Mouse (Mus musculus) hindbrain, embryonic 15.5 days (tissue): ENCODE measurements around the gene Tcf7. TPM values are rescaled to one million over a fixed set of nuclear protein-coding genes. Genes with fewer than 3 reads are reported as not detected.
A peak's percentile ranks its signal among the peaks of the same experiment; 100 is the strongest.

Experiments used
- ATAC-seq: fragments of 200-750 bp; cut with Nextera tagmentation; 2 replicates; pipeline ENCODE4 v1.8.0; 2017; ENCODE audit warnings: low read depth, moderate number of reproducible peaks, moderate TSS enrichment; ENCODE audit not compliant: low FRiP score
- H3K27ac ChIP-seq: fragments of 300-500 bp; sonication (generic); replicated peaks from 2 replicates; pipeline ENCODE4 v1.5.1; 2015; ENCODE audit warnings: mild to moderate bottlenecking, inconsistent platforms
- H3K27me3 ChIP-seq: fragments of 300-500 bp; sonication (generic); 2 replicates; pipeline ENCODE4 v1.6.1; 2015; ENCODE audit warnings: control low read depth, inconsistent platforms
- H3K36me3 ChIP-seq: fragments of 300-500 bp; sonication (generic); 2 replicates; pipeline ENCODE4 v1.6.1; 2015; ENCODE audit warnings: control low read depth, inconsistent platforms
- H3K4me1 ChIP-seq: fragments of 300-500 bp; sonication (generic); replicated peaks from 2 replicates; pipeline ENCODE4 v1.6.1; 2015; ENCODE audit warnings: control low read depth, inconsistent platforms
- H3K4me2 ChIP-seq: fragments of 300-500 bp; sonication (generic); 2 replicates; pipeline ENCODE4 v1.6.1; 2015; ENCODE audit warnings: moderate library complexity, mild to moderate bottlenecking, inconsistent platforms
- H3K4me3 ChIP-seq: fragments of 300-500 bp; sonication (generic); 2 replicates; pipeline ENCODE4 v1.5.1; 2015; ENCODE audit warnings: mild to moderate bottlenecking, inconsistent platforms
- H3K9ac ChIP-seq: fragments of 300-500 bp; sonication (generic); 2 replicates; pipeline ENCODE4 v1.6.1; 2015; ENCODE audit warnings: inconsistent platforms
- H3K9me3 ChIP-seq: fragments of 300-500 bp; sonication (generic); 2 replicates; pipeline ENCODE4 v1.6.1; 2016; ENCODE audit warnings: control low read depth, inconsistent platforms
- WGBS: fragments of 180-500 bp; shearing (Covaris S2); methylation state at CpG from one replicate; pipeline ENCODE4 v1.1.7; 2015; 5-methylcytosine and 5-hydroxymethylcytosine counted together
- polyA plus RNA-seq: library from polyadenylated mRNA; unstranded; fragments of >200 nt; fragmentation: Nextera tagmentation; extraction: Ambion mirVana; gene quantifications from 2 replicates; pipeline ENCODE4 v1.2.1, GENCODE M21; 2015

The Tcf7 gene
- polyA plus RNA-seq, 1 experiment from 2014 or later = 5.8 TPM

DNA sequence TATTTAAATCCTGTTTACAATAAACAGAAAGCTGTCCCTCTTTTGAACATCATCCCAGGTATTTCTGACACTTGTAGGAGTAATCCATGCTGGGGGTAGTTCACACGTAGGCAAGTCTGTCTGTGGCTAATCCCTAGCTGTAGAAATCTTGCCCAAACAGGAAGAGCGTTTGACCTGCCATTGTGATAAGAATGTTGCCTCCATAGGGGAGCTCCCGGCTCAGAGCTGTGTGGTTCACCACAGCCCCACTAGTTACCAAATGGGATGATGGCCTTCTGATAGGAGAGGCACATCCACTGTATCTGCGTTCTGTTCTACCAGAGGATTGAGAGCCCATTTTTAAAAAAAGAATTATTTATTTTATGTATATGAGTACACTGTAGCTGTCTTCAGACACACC is 22.5 kb upstream of the Tcf7 start:
- WGBS = 67% methylated on average over 4 of the region's 4 CpGs
- no peak for ATAC-seq
- H3K9ac ChIP-seq = no peak overlapping the region
- H3K4me3 ChIP-seq = no peak overlapping the region
- H3K4me1 ChIP-seq = no peaks in the 10 kb centered on the region
- no peak overlapping the region for H3K27ac ChIP-seq
- H3K9me3 ChIP-seq = no peaks in the 10 kb centered on the region
- no peaks in the 10 kb centered on the region for H3K27me3 ChIP-seq
- H3K36me3 ChIP-seq = no peaks in the 10 kb centered on the region
- H3K4me2 ChIP-seq = no peak overlapping the region

DNA sequence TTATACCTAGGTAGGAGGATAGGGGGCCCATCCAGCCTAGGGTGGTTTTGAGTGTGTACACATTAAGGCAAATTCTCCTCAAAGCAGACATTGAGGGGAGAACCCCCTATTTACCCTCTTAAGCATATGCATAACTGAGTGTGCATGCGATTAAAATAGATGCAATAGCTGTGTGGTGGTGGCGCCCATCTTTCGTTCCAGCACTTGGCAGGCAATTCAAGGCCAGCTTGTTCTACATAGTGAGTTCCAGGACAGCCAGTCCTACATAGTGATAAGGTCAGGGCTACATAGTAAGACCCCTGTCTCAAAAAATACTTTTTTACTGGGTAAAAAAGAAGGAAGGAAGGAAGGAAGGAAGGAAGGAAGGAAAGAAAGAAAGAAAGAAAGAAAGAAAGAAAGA is 19.9 kb upstream of the Tcf7 start:
- Histone ChIP-seq H3K4me1 (no peaks in the 10 kb centered on the region), H3K4me2 (no peak overlapping the region), H3K4me3 (no peak overlapping the region), H3K27ac (no peak overlapping the region), H3K9ac (no peak overlapping the region), H3K36me3 (no peaks in the 10 kb centered on the region), H3K9me3 (no peaks in the 10 kb centered on the region), H3K27me3 (no peaks in the 10 kb centered on the region)
- WGBS = 92% methylated on average over 3 of the region's 3 CpGs
- no peak for ATAC-seq

DNA sequence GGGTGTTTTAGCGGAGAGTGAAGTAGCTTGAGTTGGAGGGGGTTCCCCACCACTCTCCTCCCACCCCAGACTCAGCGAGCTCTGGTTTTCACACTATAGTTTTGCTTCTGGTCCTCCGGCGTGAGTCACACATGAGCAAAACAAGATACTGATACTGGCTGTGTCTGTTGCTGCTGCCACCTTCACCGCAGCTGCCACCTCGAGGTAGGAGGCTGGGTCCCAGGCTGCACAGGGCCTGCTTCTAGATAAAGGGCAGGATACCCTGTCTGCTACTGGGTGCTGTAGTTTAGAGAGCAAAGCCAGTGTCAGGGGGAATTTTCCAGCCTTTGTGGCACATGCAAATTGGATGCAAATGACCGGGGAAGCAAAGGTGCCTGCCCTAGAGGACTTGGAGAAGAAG is 16.9 kb upstream of the Tcf7 start:
- Histone ChIP-seq H3K9ac (no peak overlapping the region), H3K9me3 (no peaks in the 10 kb centered on the region), H3K4me2 (no peak overlapping the region), H3K27me3 (no peaks in the 10 kb centered on the region), H3K36me3 (no peaks in the 10 kb centered on the region), H3K4me1 (no peaks in the 10 kb centered on the region), H3K27ac (no peak overlapping the region), H3K4me3 (no peak overlapping the region)
- WGBS = 70% methylated on average over 7 of the region's 7 CpGs
- ATAC-seq = no peak

DNA sequence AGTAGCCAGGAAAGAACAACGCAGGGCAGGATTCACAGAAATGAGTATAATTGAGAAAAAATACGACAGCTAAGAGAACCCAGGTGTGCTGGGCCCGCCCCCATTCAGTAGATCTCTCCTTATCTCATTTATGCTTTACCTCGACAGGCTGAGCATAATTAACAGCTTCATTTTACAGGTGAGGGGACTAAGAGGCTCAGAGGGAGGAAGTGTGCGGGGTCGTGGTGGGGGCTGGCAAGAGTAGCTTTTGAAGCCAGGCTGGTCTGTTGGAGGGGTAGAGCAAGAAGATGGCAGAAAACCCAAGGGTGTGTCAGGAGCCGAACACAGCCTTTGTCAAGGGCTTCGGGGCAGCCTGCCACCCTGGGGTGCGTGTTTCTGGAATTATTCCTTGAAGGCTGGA is 16.1 kb upstream of the Tcf7 start:
- Histone ChIP-seq H3K36me3 (no peaks in the 10 kb centered on the region), H3K4me3 (no peak overlapping the region), H3K9ac (no peak overlapping the region), H3K9me3 (no peaks in the 10 kb centered on the region), H3K4me1 (no peaks in the 10 kb centered on the region), H3K27me3 (no peaks in the 10 kb centered on the region), H3K27ac (no peak overlapping the region), H3K4me2 (no peak overlapping the region)
- 78% methylated on average over 9 of the region's 9 CpGs for WGBS
- ATAC-seq = no peak

DNA sequence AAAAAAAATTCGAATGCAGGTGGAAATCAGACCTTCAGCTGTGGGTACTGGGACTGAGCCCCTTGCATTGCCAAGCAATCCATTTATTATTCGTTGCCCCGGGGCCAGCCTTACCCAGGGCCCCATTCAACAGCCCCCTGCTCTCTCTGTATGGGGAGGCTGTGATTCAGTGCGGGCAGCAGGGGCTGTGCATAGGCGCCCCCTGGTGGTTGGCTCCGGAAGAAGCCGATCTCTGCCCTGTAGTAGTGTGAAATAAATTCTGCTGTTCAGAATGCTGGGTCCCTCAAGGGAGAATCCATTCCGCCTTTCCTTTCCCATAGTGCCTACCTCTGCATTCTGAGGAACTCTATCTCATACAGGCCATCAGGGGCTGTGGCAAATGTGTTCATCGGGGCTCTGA is 14.5 kb upstream of the Tcf7 start:
- no peak for ATAC-seq
- WGBS = 10% methylated on average over 9 of the region's 9 CpGs
- no peaks in the 10 kb centered on the region for H3K27me3 ChIP-seq
- H3K4me1 ChIP-seq = no peaks in the 10 kb centered on the region
- no peak overlapping the region for H3K4me3 ChIP-seq
- no peaks in the 10 kb centered on the region for H3K36me3 ChIP-seq
- no peak overlapping the region for H3K9ac ChIP-seq
- no peak overlapping the region for H3K27ac ChIP-seq
- no peaks in the 10 kb centered on the region for H3K9me3 ChIP-seq
- H3K4me2 ChIP-seq = no peak overlapping the region

DNA sequence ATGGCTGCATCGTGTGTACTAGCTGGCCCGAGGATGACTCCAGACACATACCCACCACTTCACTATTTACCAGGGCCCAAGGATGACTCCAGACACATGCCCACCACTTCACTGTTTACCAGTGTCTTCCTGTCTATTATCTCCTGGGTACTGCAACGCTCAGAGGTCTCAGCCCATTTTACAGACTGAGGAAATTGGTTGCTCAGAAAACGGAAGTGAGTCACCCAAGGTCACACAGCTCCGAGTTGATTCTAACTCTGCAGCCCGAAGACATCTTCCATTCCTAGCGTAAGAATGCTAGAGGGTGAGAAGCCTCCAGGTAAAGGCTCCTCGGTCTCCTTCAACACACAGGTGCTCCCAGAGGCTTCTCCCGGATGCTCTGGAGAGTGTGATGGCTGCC is 11.3 kb upstream of the Tcf7 start:
- H3K4me3 ChIP-seq = no peak overlapping the region
- WGBS = 87% methylated on average over 9 of the region's 9 CpGs
- no peak overlapping the region for H3K4me2 ChIP-seq

DNA sequence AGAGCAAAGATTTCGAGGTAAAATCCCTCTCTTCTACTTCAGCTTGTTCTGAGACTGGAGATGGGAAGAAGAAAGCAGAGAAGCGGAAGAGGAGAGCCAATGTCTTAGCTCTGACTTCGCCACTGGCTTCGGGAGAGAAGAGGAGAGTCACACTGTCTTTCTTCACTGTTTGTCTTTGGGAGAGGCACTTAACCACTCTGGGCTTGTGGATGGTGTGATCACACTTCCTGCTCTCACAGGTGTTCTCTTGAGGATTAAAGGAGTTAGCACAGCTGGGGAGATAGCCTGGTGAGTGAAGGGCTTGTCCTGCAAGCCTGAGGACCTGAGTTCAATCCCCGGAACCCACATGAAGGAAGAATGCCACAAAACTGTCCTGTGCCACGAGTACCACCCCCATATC is 10.1 kb upstream of the Tcf7 start:
- Histone ChIP-seq H3K4me1 (no peaks in the 10 kb centered on the region), H3K9ac (no peak overlapping the region), H3K4me2 (no peak overlapping the region), H3K4me3 (no peak overlapping the region), H3K27me3 (no peaks in the 10 kb centered on the region), H3K27ac (no peak overlapping the region), H3K36me3 (no peaks in the 10 kb centered on the region), H3K9me3 (no peaks in the 10 kb centered on the region)
- ATAC-seq = no peak
- 82% methylated on average over 6 of the region's 6 CpGs for WGBS

More for the DNA sequence above, 11.3 kb upstream of the Tcf7 start:
- no peaks in the 10 kb centered on the region for H3K27me3 ChIP-seq
- no peak for ATAC-seq
- H3K9me3 ChIP-seq = no peaks in the 10 kb centered on the region
- H3K36me3 ChIP-seq = no peaks in the 10 kb centered on the region
- no peak overlapping the region for H3K27ac ChIP-seq
- H3K9ac ChIP-seq = no peak overlapping the region
- H3K4me1 ChIP-seq = no peaks in the 10 kb centered on the region

DNA sequence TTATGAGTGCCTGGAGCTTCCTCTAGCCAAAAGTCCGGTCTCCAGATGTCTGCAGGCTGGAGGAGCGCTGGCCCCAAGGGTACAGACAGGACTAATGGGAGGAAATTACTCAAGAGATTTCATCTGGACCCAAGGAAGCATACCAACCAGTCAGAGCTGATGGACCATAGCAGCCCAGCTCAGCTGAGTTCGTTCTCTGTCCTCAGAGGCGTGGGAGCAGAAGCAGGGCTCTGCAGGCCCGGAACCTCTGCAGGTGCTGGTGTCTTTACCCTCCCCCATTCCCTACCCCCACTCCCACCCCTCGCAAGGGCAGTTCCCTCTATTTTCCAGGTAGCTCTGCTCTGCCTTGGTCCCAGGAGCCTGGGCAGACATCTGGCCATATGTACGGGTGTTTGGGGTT is 9.5 kb upstream of the Tcf7 start:
- no peaks in the 10 kb centered on the region for H3K36me3 ChIP-seq
- 78% methylated on average over 7 of the region's 7 CpGs for WGBS
- no peak overlapping the region for H3K27ac ChIP-seq
- H3K27me3 ChIP-seq = no peaks in the 10 kb centered on the region
- no peak overlapping the region for H3K4me2 ChIP-seq
- no peak overlapping the region for H3K9ac ChIP-seq
- no peaks in the 10 kb centered on the region for H3K4me1 ChIP-seq
- no peak overlapping the region for H3K4me3 ChIP-seq
- H3K9me3 ChIP-seq = no peaks in the 10 kb centered on the region
- ATAC-seq = no peak

DNA sequence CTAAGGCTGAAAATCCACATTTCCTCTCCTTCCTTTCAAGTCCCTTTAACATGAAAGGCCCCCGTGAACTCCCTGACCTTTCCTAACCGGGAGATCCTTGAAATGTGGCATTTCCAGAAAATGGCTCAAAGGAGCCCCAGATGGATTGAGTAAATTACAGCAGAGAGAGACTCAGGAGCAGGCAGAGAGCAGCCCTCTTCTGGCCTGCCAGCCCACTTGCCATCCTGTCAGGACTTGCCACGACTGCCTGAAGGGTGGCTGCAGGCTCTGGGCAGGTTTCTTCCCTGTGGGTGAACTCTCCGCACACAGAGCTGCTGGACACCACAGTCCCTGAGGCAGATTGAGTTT is 4.1 kb upstream of the Tcf7 start:
- no peaks in the 10 kb centered on the region for H3K9me3 ChIP-seq
- no peak overlapping the region for H3K27ac ChIP-seq
- H3K4me3 ChIP-seq = no peak overlapping the region
- ATAC-seq = no peak
- WGBS = 18% methylated on average over 4 of the region's 4 CpGs
- peaks cover 32% of the 10 kb centered on the region for H3K4me1 ChIP-seq
- H3K27me3 ChIP-seq = peaks cover 36% of the 10 kb centered on the region
- no peaks in the 10 kb centered on the region for H3K36me3 ChIP-seq
- H3K9ac ChIP-seq = no peak overlapping the region
- no peak overlapping the region for H3K4me2 ChIP-seq

DNA sequence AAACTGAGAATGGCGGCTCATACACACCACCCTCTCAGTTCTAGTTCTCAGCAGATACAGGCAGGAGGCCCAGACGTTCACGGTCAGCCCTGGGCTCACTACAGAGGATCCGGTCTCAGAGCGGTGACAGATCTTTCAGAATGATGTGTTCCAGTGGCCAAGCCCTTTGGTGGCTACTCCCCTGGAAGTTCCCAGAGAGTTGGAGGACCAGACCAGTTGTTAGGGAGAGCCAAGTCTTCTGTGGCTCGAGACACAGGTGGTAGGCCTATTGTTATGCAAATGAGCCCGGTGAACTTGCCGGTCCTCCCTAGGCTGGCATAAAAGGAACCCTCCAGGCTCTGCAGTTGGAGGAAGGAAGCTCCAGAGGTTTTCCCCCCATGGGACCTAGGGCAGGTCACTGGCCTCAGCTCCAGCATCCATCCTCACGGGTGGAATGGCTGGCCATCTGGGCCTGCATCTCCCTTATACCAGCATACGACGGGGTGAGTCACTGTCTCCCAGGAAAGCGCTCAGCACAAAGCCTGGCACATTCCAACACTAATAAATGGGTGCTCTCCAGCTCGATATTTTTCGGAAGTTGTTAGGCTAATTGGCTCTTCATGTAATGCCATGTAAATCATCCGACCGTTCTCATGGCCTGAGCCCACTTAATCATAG is 3.6 kb upstream of the Tcf7 start:
- WGBS = 16% methylated on average over 16 of the region's 16 CpGs

DNA sequence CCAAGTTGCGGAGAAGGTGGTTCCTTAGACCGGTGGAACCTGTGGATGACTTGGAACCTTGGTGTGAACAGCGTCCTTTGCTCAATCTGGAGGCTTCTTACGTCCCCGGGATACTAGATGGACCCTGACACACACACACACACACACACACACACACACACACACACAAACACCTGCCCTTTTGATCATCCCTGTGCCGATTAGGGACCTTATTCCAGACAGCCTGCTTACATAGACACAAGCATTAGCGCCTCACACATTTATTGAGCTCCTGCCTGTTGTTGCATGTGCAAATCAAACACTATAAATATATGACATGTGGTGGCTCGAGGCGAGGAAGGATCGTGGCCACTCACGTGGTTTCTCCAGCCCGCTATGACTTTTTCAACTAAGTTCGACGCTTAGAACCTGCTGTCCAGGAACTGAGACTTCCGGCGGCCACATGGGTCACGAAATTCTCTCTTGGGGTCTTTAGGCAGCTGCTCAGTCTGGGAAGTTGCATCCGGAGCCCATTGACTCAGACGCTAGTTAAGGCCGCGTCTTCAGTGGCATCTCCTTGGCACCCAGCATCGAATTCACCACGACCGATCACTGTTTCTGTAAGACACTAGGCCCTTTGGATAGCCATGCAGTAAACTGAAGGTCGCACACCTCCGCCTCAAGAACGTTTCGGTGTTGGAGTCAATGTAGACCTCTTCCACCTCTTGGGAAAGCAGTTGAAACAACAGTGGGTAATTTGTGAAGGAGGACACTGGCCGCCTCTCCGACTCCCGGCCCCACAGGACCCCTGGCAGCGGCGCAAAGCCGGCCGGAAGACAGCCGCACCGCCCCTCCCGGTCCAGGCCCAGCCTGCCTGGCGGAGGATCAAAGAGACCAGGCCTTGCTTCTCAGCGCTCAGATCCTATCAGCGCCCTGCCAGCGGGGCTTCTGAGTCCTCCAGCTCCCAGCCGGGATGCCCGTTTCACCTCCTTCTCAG is 1.1 kb upstream of the Tcf7 start:
- WGBS = 8% methylated on average over 44 of the region's 44 CpGs
- Histone ChIP-seq H3K4me3 (peak overlapping the region; percentile 69), H3K27ac (no peak overlapping the region), H3K9ac (no peak overlapping the region; the same call in 1 of the 2 replicates), H3K36me3 (no peaks in the 10 kb centered on the region), H3K27me3 (peaks cover 36% of the 10 kb centered on the region), H3K4me1 (peaks cover 32% of the 10 kb centered on the region), H3K4me2 (peak overlapping the region; percentile 96), H3K9me3 (no peaks in the 10 kb centered on the region)
- peak; percentile 35; the same call in 1 of the 2 replicates for ATAC-seq

More for the DNA sequence above, 3.6 kb upstream of the Tcf7 start:
- no peak overlapping the region for H3K9ac ChIP-seq
- H3K4me1 ChIP-seq = peaks cover 32% of the 10 kb centered on the region
- H3K27ac ChIP-seq = no peak overlapping the region
- H3K36me3 ChIP-seq = no peaks in the 10 kb centered on the region
- ATAC-seq = no peak
- H3K4me2 ChIP-seq = no peak overlapping the region
- no peak overlapping the region for H3K4me3 ChIP-seq
- no peaks in the 10 kb centered on the region for H3K9me3 ChIP-seq
- peaks cover 36% of the 10 kb centered on the region for H3K27me3 ChIP-seq

DNA sequence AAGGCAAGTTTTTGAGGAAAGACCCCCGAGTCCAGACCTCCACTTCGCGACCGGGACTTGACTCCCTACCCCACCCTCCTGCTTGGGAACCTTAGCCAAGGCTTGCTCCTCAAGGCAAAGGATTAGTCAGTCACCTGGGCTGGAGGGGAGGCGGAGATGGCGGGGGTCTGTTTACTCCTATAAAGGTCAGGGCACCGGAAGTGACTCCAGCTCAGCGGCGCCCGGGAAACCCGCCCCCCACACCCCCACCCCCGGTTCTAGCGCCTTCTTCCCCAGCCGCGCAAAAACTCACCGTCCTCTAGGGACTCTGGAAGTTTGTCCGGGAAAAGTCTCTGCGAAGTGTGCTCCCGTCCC is 417 bp downstream of the Tcf7 start:
- under 1% methylated on average over 19 of the region's 19 CpGs for WGBS
- H3K4me2 ChIP-seq = peak overlapping the region; percentile 96
- no peaks in the 10 kb centered on the region for H3K36me3 ChIP-seq
- H3K27me3 ChIP-seq = peaks cover 36% of the 10 kb centered on the region
- ATAC-seq = no peak
- H3K4me3 ChIP-seq = peak overlapping the region; percentile 69
- no peak overlapping the region for H3K27ac ChIP-seq
- H3K9me3 ChIP-seq = no peaks in the 10 kb centered on the region
- H3K4me1 ChIP-seq = peaks cover 32% of the 10 kb centered on the region
- H3K9ac ChIP-seq = no peak overlapping the region; the same call in 1 of the 2 replicates
